Mouse (Mus musculus): ENCODE data around the gene Hgd.

Gene Hgd

DNA sequence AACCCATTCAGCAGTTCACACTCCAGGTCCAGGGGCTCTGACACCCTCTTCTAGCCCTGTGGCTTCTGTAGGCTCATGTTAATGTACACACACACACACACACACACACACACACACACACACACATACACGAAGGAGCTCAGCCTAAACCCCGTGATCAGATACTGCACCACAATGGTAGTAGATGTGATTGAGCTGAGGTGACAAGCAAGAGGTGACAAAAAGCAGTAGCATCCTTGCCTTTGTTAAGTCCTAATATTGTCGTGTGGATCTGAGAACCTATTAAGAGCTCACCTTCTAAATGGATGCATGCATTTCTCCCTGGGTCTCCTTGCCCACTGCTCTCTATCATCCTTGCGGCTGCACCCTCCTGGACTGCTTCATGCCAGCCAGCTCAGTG, 698 bp downstream of the Hgd start:
- DNase-seq (ENCODE audit: low read depth, low spot score): no peak

GRCm38 (mm10) chr16:37581901-37582300, 1.9 kb downstream of the Hgd start:
- no peak for DNase-seq (ENCODE audit: low read depth, low spot score)

- no peak for DNase-seq (ENCODE audit: low read depth, low spot score)
Measured at GRCm38 (mm10) chr16:37583306-37583705, 3.4 kb downstream of the Hgd start.

- no peak for DNase-seq (ENCODE audit: low read depth, low spot score)
Measured at GRCm38 (mm10) chr16:37583801-37584200, 3.8 kb downstream of the Hgd start.

DNA sequence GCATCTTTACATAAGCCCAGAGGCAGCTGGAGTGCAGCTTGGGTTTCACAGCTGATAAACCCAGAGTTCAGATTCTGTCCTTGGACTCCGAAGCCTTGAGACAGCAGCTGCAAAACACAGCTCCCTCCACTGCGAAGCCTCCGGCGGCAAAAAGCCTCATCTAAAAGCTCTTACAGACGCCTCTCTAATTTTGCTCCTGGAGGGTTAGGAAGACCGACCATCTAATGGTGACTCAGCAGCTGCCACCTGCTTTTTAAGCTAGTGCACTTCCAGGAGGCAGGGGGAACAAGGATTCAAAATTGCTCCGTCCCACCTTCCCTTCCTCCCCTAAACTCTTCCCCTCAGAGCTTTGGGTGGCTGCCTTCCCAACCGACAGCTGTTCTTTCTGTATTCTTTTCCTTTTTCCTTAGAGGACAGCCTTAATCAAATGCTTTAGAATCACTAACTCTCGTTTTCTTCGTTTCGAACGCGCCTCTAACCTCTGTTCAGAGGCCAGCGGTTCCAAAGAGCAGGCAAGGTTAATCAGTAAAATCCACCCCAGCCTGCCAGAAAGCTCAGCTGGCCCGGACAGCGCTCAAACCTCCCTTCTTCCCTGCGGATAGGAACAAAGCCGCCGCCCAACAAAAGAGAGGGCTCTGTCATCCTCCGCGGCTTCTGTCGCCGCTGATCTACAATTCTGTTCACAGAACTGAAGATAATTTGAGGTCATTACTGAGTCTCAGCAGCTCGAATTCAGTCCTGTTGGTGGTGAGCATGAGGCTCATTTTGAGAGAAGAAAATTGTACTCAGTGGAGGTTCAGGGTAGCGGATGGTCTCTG, 4.5 kb downstream of the Hgd start:
- DNase-seq (ENCODE audit: low read depth, low spot score): peak; percentile 78

DNA sequence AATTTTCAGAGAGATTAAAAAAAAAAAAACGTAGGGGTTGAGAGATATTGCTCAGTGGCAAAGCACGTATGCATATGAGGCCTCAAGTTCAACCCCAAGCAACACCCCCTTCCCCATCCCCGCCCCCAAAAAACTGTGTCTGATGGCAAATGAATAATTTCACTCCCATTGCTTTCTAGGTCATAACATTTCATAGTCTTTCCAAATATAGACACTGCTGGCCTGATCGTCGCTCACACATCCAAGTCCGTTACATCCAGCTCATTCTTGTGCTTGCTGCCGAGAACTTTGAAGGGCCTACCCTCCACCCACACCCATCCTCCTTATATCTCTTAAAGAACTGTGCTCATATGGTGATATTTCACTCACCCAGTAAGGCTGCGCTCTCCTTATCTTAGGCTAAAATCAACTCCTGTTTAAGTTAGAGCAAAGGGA, 5.2 kb downstream of the Hgd start:
- no peak for DNase-seq (ENCODE audit: low read depth, low spot score)

DNA sequence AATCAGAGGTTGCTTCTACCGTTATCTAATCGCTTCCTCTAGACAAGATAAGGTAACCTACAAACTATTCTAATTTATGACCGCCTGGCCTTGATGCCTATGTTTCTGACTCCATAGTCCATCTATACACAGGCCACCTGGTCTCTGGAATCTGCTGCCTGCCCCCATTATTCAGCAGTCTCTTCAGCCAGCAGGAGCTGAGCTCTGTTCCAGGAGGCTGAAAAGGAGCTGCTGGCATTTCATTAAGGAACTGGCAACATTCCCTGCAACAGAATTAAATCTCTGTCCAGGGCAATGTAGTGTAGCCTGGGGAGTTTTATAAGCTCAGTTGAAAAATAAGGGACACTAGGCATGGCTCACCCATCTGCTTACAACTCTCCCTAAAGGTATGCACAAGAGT, 11.0 kb downstream of the Hgd start:
- DNase-seq (ENCODE audit: low read depth, low spot score): no peak

DNA sequence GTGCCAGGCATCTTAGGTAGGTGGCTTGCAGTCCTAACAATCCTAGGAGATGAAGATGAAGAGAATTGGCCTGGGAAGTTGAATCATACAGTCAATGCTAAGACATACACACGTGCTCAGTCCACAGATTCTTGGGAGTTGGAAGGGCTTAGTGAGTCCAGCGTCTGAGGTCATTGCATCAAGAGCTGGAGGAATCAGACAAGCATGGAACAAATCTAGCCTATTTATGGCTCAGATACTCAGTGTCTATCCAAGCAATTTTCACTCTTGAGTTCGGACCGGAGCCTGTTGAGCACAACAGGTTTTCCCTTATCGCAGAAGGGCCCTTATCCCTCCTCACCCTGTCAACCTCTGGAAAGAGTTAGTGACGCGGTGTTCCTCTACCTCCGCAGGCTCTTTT, 11.6 kb downstream of the Hgd start:
- DNase-seq (ENCODE audit: low read depth, low spot score): no peak

GRCm38 (mm10) chr16:37597412-37597811, 17.5 kb downstream of the Hgd start:
- DNase-seq (ENCODE audit: low read depth, low spot score): no peak

- DNase-seq (ENCODE audit: low read depth, low spot score): no peak
Measured at GRCm38 (mm10) chr16:37598463-37598862, 18.5 kb downstream of the Hgd start.

DNA sequence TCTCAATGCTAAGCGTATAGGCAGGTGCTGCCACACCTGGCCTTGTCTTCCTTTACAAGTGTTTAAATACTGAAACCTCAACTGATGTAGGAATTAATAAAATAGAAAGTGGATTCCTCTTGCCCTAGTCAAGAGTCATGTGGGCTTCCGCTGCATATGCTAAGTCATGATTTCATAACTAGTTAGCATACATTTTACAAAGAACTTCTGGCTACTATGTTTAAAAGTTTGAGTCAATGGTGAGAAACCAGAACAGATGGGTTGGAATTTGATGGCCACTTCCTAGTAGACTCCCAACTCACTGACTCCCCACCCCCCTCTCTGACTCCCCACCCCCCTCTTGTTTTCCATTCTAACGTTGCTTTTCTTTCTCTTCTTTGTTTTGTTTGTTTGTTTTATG, 19.4 kb downstream of the Hgd start:
- no peak for DNase-seq (ENCODE audit: low read depth, low spot score)

DNA sequence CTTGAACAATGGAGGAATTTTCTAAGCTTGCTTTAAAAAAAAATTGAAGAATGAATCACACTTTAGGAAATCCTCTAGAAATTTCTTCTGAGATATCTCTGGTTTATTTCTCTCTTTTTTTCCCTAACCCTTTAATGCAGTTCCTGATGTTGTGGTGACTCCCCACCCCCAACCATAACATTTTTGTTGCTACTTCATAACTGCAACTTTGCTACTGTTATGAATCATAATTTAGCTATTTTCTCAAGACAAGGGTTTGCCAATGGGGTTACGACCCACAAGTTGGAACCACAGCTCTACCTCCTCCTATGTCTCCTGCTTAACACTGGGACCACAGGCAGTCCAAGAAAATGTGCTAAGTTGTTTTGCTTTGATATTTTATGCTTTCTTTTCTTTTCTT, 23.5 kb downstream of the Hgd start:
- no peak for DNase-seq (ENCODE audit: low read depth, low spot score)

DNA sequence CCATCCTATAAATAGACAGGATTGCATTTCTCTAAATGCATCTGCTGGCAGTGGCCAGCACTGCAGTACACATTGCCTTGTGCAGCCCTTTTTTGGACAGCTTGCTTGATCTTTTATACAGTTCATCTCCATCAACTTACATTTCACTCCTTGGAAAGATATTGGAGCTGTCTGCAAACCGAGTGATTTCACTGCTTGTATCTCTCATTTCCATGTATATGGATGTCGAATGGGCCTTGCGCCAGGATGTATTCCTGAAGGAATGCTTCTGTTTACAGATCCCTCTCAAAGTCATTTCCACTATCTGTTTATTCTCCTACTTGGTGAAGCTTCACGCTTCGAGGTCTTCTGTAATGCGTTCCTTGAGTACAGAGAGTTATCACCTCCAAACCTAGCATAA, 24.3 kb downstream of the Hgd start:
- no peak for DNase-seq (ENCODE audit: low read depth, low spot score)

GRCm38 (mm10) chr16:37610333-37610732, 30.4 kb downstream of the Hgd start:
- peak; percentile 84 for DNase-seq (ENCODE audit: low read depth, low spot score)

DNA sequence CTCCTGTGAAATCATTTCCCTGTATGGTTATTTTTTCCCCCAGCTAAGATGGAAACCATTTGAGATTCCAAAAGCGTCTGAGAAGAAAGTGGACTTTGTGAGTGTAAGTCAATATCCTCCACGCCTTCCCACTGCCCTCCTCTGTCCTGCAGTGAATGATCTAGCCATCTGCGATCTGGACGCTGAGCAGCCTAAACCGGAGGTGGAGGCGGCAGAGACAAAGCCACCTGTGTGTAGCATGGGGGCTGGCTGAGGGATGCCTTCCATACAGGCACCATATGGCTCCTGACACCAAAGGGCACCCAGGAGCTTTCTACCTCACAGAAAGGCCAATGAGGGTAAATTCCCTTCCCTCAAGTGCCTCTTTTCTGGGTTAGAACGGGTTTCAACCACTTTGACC, 31.1 kb downstream of the Hgd start:
- no peak for DNase-seq (ENCODE audit: low read depth, low spot score)

- DNase-seq (ENCODE audit: low read depth, low spot score): no peak
Measured at GRCm38 (mm10) chr16:37612013-37612412, 32.1 kb downstream of the Hgd start.

GRCm38 (mm10) chr16:37614540-37614939, 34.6 kb downstream of the Hgd start:
- no peak for DNase-seq (ENCODE audit: low read depth, low spot score)

GRCm38 (mm10) chr16:37615429-37615828, 35.5 kb downstream of the Hgd start:
- no peak for DNase-seq (ENCODE audit: low read depth, low spot score)

GRCm38 (mm10) chr16:37616104-37616503, 36.2 kb downstream of the Hgd start:
- no peak for DNase-seq (ENCODE audit: low read depth, low spot score)

- peak; percentile 86 for DNase-seq (ENCODE audit: low read depth, low spot score)
Measured at GRCm38 (mm10) chr16:37617695-37618094, 37.7 kb downstream of the Hgd start.

DNA sequence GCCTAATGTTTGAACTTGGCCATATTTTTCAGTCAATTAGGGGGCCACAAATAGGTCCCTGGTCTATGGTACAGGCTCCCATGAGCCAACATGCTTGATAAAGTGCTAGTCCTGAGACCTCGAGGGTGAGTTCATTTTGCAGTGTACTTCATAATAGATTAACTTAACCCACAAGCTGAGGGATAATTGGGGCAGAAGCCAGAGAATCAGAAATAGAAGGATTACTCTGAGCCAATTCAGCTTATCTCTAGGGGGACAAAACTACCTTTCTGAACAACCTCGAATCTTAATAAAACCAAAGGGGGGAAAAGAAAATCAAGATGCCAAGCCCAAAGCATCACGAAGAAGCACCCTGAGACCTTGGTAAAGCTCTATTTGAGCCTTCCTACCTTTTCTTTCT, 42.5 kb downstream of the Hgd start:
- DNase-seq (ENCODE audit: low read depth, low spot score): no peak

DNA sequence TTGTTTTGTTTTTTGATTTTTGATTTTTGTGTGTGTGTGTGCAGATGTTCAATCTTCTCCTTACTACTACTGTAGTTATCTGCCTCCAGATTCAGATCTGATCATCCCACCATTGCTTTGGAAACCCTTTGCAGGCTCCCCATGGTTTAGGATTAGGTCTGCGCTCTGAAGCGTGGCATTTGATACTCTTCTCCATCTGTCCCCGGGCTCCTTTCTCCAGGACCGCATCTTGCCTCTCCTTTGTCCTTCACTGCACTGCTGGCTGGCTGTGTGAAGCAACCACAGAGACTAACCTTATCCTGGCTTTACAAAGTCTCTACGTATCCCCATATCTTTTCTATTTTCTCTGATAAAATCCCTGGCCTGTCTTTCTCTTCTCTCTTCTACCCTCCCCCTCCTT, 43.0 kb downstream of the Hgd start:
- DNase-seq (ENCODE audit: low read depth, low spot score): no peak

GRCm38 (mm10) chr16:37626388-37626949, 46.5 kb downstream of the Hgd start:
- DNase-seq (ENCODE audit: low read depth, low spot score): no peak

Measured in telencephalon, adult 2 months (tissue).